Comparison of ENCODE assay signal across 29 mouse cellular contexts in the genomic region with DNA sequence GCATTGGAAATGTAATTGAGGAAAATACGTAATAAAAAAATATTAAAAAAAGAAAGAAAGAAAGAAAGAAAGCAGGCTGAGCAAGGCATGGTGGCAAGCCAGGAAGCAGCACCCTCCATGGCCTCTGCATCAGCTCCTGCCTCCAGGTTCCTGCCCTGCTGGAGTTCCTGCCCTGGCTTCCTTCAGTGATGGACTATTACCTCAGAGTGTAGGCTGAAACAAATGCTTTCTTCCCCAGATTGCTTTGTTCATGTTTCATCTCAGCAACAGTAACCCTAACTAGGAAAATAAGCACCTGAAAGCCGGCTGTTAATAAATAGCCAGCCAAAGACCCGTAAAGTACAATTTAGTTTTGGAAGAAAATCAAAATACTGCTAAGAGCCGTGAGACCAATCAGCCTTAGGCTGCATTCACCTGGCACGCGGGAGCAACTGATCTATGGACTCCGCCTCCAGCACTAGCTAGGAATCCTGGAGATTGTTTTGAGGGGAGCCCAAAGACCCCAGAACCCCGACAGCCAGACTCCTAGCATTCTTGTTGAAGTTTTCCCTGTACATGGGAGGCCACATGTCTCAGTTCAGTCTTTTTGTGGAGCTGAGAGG. TPM values are rescaled to one million over a fixed set of nuclear protein-coding genes. Genes with fewer than 3 reads are reported as not detected.
A peak's percentile ranks its signal among the peaks of the same experiment; 100 is the strongest.
DNase-seq lines count a peak whose midpoint lies in the region; ATAC-seq lines count a peak whose summit lies in the region.
"Had no signal": no experiment of that assay in that cellular context is flagged by ENCODE, and none has a peak within 500 bp of the region (broad histone marks: within the 10 kb centered on the region; RNA-seq: fewer than 3 reads in every experiment).

No protein-coding gene starts in this region.

- no peaks in the 10 kb centered on the region for H3K36me3 ChIP-seq in embryonic facial prominence, embryonic 14.5 days (ENCODE audit: control insufficient read depth, insufficient read depth, low read length)
- no peaks in the 10 kb centered on the region for H3K36me3 ChIP-seq in embryonic facial prominence, embryonic 10.5 days (replicated peaks)
- H3K36me3 ChIP-seq: forebrain, embryonic 10.5 days; heart, embryonic 10.5 days; heart, embryonic 15.5 days; limb, embryonic 12.5 days; lung, embryonic 15.5 days; midbrain, embryonic 12.5 days; neural tube, embryonic 13.5 days had no signal

- no peaks in the 10 kb centered on the region for H3K9me3 ChIP-seq in embryonic facial prominence, embryonic 14.5 days (ENCODE audit: control insufficient read depth, low read length)
- H3K9me3 ChIP-seq in embryonic facial prominence, embryonic 10.5 days = no peaks in the 10 kb centered on the region
- H3K9me3 ChIP-seq: forebrain, embryonic 10.5 days; heart, embryonic 10.5 days; heart, embryonic 15.5 days; limb, embryonic 12.5 days; lung, embryonic 15.5 days; megakaryocyte, embryonic 14.5 days; midbrain, embryonic 12.5 days; neural tube, embryonic 13.5 days had no signal

- DNase-seq in embryonic facial prominence, embryonic 14.5 days (ENCODE audit: low spot score) = peak; percentile 10
- DNase-seq in embryonic facial prominence, embryonic 10.5 days (ENCODE audit: low spot score) = no peak
- peak; percentile 95 for DNase-seq in kidney, adult 9 months
- peak; percentile 70 for DNase-seq in kidney, postnatal 10 days
- DNase-seq in adrenal gland, adult 18-20 months (ENCODE audit: low spot score in 2 of 2) = no peak
- DNase-seq in layer of hippocampus, postnatal 36 days = no peak
- DNase-seq: adrenal gland, adult 8-10 months; cerebellum, adult 8-10 months; cerebellum, postnatal 25 days; gastrocnemius, postnatal 10 days; layer of hippocampus, adult 9-11 months; lung, postnatal 36 days had no signal

- H3K4me1 ChIP-seq in embryonic facial prominence, embryonic 14.5 days (ENCODE audit: control insufficient read depth, insufficient read depth, low read length) = no peaks in the 10 kb centered on the region
- no peaks in the 10 kb centered on the region for H3K4me1 ChIP-seq in embryonic facial prominence, embryonic 10.5 days
- H3K4me1 ChIP-seq: forebrain, embryonic 10.5 days; heart, embryonic 10.5 days; heart, embryonic 15.5 days; limb, embryonic 12.5 days; lung, embryonic 15.5 days; megakaryocyte, embryonic 14.5 days; midbrain, embryonic 12.5 days; neural tube, embryonic 13.5 days had no signal

- no peak overlapping the region for H3K4me2 ChIP-seq in embryonic facial prominence, embryonic 14.5 days (ENCODE audit: low read depth, low read length)
- H3K4me2 ChIP-seq: heart, embryonic 15.5 days; limb, embryonic 12.5 days; liver, embryonic 11.5 days; lung, embryonic 15.5 days; midbrain, embryonic 12.5 days; neural tube, embryonic 13.5 days had no signal

- WGBS in embryonic facial prominence, embryonic 14.5 days = 58% methylated on average over 8 of the region's 8 CpGs
- WGBS in embryonic facial prominence, embryonic 10.5 days = 76% methylated on average over 8 of the region's 8 CpGs

- no peak overlapping the region for H3K9ac ChIP-seq in embryonic facial prominence, embryonic 14.5 days (ENCODE audit: low read depth, low read length)
- H3K9ac ChIP-seq: heart, embryonic 15.5 days; limb, embryonic 12.5 days; lung, embryonic 15.5 days; midbrain, embryonic 12.5 days; neural tube, embryonic 13.5 days had no signal

- H3K4me3 ChIP-seq in embryonic facial prominence, embryonic 14.5 days (ENCODE audit: low read depth, low read length) = no peak overlapping the region
- no peak overlapping the region for H3K4me3 ChIP-seq in embryonic facial prominence, embryonic 10.5 days
- H3K4me3 ChIP-seq: forebrain, embryonic 10.5 days; heart, embryonic 10.5 days; heart, embryonic 15.5 days; left cerebral cortex, adult 2 months; limb, embryonic 12.5 days; lung, embryonic 15.5 days; megakaryocyte, embryonic 14.5 days; midbrain, embryonic 12.5 days; myocyte; neural tube, embryonic 13.5 days had no signal

- ATAC-seq in embryonic facial prominence, embryonic 14.5 days (ENCODE audit: low read depth) = no peak
- ATAC-seq in erythroblast, adult 5-6 weeks (replicated peaks; ENCODE audit: low FRiP score, poor library complexity, severe bottlenecking) = no peak
- ATAC-seq: activated CD4-positive, CD25-positive, alpha-beta regulatory T cell, adult 4 months; forebrain, embryonic 16.5 days; hindbrain, embryonic 16.5 days had no signal

- no peak overlapping the region for H3K27ac ChIP-seq in embryonic facial prominence, embryonic 14.5 days (replicated peaks; ENCODE audit: low read depth, low read length)
- H3K27ac ChIP-seq in embryonic facial prominence, embryonic 10.5 days (replicated peaks) = no peak overlapping the region
- H3K27ac ChIP-seq: forebrain, embryonic 10.5 days; heart, embryonic 10.5 days; heart, embryonic 15.5 days; left cerebral cortex, adult 2 months; limb, embryonic 12.5 days; lung, embryonic 15.5 days; midbrain, embryonic 12.5 days; neural tube, embryonic 13.5 days had no signal

- no peaks in the 10 kb centered on the region for H3K27me3 ChIP-seq in embryonic facial prominence, embryonic 14.5 days (replicated peaks; ENCODE audit: control insufficient read depth, insufficient read depth, low read length)
- H3K27me3 ChIP-seq in embryonic facial prominence, embryonic 10.5 days (replicated peaks; ENCODE audit: low read depth, poor library complexity, severe bottlenecking) = no peaks in the 10 kb centered on the region
- H3K27me3 ChIP-seq: CH12.LX; heart, embryonic 15.5 days; limb, embryonic 12.5 days; lung, embryonic 15.5 days; megakaryocyte, embryonic 14.5 days; midbrain, embryonic 12.5 days; neural tube, embryonic 13.5 days had no signal

RNA-seq across cellular contexts. Expression of a gene that starts 36.5 kb away (rescaled TPM):
- 9.0 and 10.2 TPM in 2 replicates for polyA plus RNA-seq in embryonic facial prominence, embryonic 14.5 days (2014; fragmentation: Nextera tagmentation; extraction: Ambion mirVana)
- 0.74 and 0.78 TPM in 2 replicates for polyA plus RNA-seq in embryonic facial prominence, embryonic 10.5 days (2016; fragmentation: Nextera tagmentation; extraction: Ambion mirVana)
- total RNA-seq in adrenal gland, adult 18-20 months (2021) = 1 to 10 TPM; 8.0 to 9.8 TPM
- total RNA-seq in erythroblast, adult 5-6 weeks (2015; ENCODE audit: low replicate concordance) = not detected in 2 replicates
- 1.2 TPM in 1 of 2 replicates, not detected in the other for total RNA-seq in erythroblast, adult 5-6 weeks (2017; ENCODE audit: low replicate concordance)
- 10 to 100 TPM; 58.9 to 64.0 TPM for total RNA-seq in layer of hippocampus, postnatal 36 days (2021)
- total RNA-seq: CH12.LX had no signal
- polyA plus RNA-seq: activated CD4-positive, CD25-positive, alpha-beta regulatory T cell, adult 4 months; C2C12; myocyte had no signal

Comparison
In these comparisons a context has a peak if more than half of its experiments do, and no peak if none do; other contexts are left out.
1. DNase-seq: peak in embryonic facial prominence, embryonic 14.5 days (single experiment), kidney, adult 9 months (single experiment) and kidney, postnatal 10 days (single experiment); none in embryonic facial prominence, embryonic 10.5 days (single experiment), adrenal gland, adult 18-20 months (0 of 2) and layer of hippocampus, postnatal 36 days (0 of 2).
2. RNA of a gene that starts 36.5 kb away (total RNA-seq): 58.9 to 64.0 TPM in layer of hippocampus, postnatal 36 days; 8.0 to 9.8 TPM in adrenal gland, adult 18-20 months and 1.2 TPM in erythroblast, adult 5-6 weeks; every median in the first group is over 4 times any median in the second.